Mouse (Mus musculus): ENCODE measurements at regions not wholly inside any gene's neighbourhood (a gene's known extent, or its start where the extent isn't known, plus 50 kb on each side); places are given as distances from the start of the nearest gene placed in this dataset.

GRCm38 (mm10) chr13:90371415-90372150, 282.2 kb upstream of the Xrcc4 start:
- no peak for DNase-seq (ENCODE audit: low read depth)

DNA sequence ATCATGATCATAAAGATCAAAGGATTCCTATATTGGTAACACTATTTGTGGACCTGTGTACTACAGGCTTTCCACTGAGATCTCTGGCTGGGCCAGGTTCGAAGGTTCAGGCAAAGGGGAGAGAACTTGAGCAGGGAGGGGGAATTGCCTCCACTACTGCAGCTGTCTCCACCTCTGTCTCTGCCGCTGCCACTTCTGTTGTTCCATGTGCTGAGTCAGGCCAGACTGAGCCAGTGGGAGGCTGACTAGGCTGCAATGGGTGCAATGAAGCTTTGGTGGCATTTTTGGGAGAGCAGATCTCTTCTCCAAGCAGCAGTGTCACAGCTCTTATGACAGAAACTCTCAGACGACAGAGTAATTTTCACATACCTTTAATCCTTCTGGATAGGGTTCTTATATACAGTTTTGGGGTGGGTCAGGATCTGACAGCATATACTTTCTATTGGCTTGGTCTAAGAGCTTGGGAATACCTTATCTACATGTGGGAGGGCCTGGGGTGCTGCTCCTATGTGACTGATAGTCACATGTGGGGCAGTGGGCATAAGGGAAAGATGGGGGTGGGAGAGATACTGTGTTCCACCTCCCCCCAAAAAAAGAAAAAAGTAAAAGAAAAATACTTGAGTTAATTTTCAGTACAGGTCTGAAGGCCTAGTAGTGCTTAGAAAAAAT, 281.5 kb upstream of the Xrcc4 start:
- DNase-seq (ENCODE audit: low read depth), result no peak

DNA sequence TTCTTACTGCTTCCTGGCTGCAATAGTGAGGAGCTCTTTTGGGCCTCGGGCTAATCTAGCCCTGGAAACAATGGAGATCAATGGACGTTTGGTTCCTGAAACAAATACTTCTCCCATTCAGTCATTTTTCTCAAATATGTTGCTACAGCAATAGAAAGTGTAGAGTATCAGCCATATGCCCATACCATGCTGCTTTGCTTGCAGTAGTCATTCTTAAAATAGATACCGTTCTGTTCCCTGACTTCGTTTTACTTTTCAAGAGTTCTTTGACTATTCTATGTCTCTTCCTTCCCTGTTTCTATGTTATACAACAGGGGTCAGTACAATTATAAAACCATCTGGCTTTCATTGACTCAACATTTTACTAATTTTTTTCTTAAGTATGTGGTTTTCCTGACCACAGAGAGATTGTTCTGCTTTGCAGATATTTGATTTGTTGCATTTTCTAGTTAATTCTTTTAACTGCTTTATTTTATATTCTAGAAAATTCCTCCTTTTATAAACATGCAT, 275.2 kb upstream of the Xrcc4 start:
- DNase-seq (ENCODE audit: low read depth), result no peak

DNA sequence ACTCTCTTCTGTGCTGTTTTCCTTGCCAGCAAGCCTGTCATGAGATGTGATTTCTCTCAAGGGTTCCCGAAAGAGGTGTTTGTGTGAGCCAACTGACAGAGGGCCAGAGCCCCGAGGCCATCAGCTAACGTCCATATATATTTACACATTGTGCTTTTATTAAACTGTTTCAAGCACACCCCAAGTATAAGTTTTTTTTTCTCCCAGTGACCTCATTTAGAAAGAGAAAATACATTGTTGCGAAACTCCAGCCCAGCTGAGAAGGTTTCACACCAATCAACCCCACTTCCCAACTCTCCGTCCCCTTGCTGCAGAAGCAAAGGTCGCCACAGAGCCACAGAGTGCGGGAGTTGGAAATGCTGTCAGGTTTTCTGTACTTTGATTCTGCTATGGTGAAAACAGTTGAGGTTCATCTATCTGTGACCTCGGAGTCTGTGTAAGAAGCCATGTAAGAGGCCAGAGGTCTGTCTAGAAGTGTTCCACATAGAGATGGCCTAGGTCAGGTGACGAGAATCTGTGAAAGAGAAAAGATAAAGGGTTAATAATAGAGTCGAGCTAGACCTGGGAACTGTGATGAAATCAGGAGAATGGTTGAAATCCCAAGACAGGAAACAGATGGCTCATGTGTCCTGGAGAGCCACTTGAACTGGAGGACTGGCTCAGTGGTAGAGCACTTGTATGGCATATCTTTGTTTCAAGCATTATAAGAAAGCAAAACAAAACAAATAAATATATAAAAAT, 270.6 kb upstream of the Xrcc4 start:
- no peak for DNase-seq (ENCODE audit: low read depth)

- DNase-seq (ENCODE audit: low read depth), result no peak
Observed at GRCm38 (mm10) chr13:90358149-90358548, 268.7 kb upstream of the Xrcc4 start.

- DNase-seq (ENCODE audit: low read depth), result no peak
Observed at GRCm38 (mm10) chr13:90355602-90356001, 266.2 kb upstream of the Xrcc4 start.

- no peak for DNase-seq (ENCODE audit: low read depth)
Observed at GRCm38 (mm10) chr13:90342823-90343222, 253.4 kb upstream of the Xrcc4 start.

DNA sequence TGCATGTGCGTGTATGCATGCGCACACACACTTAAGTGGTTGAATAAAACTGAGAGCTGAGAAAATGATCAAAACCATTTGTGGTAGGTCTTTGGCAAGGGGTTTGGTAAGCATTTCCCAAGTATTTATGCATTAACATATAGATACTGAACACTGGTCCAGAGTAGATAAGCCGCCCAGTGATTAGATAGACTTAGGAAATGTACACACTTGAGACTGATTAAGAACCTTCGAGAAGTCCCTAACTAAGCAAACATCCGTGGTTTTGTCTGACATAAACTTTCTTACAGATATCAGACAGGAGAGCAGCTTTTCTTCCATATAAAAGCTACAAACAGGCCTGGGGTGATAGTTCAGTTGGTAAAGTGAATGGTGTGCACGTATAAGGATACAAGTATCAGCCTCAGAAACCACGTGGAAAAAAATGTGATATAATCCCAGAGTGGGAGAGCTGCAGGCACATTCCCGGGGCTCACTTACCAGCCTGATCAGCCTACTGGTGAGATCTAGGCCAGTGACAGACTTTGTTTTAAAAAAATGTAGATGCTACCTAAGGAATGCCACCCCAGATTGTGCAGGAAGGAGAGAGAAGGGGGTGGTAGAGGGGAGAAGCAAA, 252.3 kb upstream of the Xrcc4 start:
- no peak for DNase-seq (ENCODE audit: low read depth)

GRCm38 (mm10) chr13:90340647-90341160, 251.3 kb upstream of the Xrcc4 start:
- no peak for DNase-seq (ENCODE audit: low read depth)

DNA sequence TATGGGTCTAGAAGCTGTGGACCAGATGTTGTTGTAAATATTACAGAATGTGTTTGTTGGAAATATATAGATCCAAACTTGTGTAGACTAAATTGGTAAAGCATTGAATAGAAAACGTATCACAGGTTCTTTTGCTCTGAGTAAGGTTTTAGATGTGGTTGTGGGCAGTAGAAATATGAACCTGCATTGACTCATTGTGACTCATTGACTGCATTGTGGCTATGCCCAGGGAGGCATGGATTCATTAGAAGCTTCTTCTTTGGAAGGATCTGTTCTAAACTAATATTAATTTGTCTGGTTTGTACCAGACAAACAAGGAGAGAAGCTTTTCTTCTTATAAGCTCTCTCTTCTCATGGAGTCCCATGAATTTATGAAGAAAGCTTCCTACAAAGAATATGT, 248.2 kb upstream of the Xrcc4 start:
- no peak for DNase-seq (ENCODE audit: low read depth)

- no peak for DNase-seq (ENCODE audit: low read depth)
Observed at GRCm38 (mm10) chr13:90335741-90336037, 246.3 kb upstream of the Xrcc4 start.

- DNase-seq (ENCODE audit: low read depth), result no peak
Observed at GRCm38 (mm10) chr13:90334934-90335740, 245.7 kb upstream of the Xrcc4 start.

- DNase-seq (ENCODE audit: low read depth), result no peak
Observed at GRCm38 (mm10) chr13:90334286-90334685, 244.9 kb upstream of the Xrcc4 start.

DNA sequence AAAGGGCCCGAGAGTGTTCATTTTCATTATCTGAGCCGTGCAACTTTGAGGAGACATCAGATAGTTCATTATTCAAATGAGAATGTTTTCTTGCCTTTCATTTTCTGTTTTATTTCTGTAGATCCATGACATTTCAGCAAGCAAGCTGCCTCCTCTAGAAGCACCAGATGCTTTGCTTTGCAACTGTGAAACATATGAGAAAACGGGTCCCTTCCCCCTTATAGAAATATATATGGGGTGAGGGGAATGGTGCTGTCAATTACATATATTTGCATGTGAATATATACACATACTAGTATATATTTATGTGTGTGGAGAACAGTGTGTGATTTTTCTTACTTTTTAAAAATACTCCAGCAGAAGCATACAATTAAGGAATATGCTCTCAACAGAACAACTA, 235.8 kb upstream of the Xrcc4 start:
- DNase-seq (ENCODE audit: low read depth), result no peak

DNA sequence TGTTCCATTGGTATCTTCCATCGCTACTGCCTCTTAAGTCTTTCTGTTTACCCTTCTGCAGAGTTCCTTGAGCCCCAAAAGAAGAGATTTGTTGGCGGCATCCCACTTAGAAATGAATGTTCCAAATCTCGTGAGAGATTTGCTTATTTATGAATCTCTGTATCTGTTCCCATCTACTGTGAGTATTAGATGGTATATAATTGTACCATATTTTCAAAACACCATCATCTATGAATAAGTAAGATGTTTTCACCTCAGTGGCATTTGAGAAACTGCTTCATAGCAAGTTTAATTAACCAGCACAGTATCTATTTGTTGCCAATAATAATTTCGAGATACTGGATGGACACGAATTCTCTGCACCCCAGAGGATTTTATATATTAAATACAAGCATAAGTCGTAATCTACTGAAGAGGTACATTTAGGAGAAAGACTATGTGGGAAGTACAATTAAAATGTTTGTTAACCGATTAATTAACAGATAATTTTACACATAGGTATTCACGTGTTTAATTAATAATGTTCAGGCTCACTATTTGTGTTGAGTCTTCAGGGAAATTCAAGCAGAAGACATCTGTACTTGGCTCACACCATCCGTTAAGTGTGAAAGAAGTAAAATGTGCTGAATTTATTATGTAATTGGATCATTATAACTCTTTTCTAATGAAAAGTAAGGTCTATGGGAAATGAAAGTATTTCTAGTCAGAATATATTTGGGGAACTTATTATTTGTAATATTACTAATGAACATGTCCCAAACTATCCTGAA, 224.0 kb upstream of the Xrcc4 start:
- no peak for DNase-seq (ENCODE audit: low read depth)

GRCm38 (mm10) chr13:90310482-90310881, 221.1 kb upstream of the Xrcc4 start:
- DNase-seq (ENCODE audit: low read depth), result no peak

DNA sequence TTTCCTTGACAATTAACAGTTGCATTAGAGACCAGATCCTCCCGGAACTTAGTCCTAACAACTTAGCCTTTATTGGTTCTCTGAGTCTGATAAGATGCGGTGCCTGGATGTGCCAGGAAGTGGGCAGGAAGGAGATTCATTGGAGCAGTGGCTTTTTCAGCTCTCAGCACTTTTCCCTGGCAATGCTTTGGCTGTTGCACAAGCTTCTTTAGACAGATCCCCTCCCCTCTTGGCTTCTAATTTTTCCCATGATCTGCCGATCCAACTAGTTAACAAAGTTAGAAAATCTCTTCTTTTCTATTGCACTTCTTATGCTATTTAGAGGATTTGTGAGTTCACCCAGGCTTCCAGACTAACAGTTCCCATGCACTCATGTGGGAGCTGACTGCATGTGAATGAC, 211.1 kb upstream of the Xrcc4 start:
- DNase-seq (ENCODE audit: low read depth), result no peak

GRCm38 (mm10) chr13:90294648-90295007, 205.2 kb upstream of the Xrcc4 start:
- DNase-seq (ENCODE audit: low read depth), result no peak

DNA sequence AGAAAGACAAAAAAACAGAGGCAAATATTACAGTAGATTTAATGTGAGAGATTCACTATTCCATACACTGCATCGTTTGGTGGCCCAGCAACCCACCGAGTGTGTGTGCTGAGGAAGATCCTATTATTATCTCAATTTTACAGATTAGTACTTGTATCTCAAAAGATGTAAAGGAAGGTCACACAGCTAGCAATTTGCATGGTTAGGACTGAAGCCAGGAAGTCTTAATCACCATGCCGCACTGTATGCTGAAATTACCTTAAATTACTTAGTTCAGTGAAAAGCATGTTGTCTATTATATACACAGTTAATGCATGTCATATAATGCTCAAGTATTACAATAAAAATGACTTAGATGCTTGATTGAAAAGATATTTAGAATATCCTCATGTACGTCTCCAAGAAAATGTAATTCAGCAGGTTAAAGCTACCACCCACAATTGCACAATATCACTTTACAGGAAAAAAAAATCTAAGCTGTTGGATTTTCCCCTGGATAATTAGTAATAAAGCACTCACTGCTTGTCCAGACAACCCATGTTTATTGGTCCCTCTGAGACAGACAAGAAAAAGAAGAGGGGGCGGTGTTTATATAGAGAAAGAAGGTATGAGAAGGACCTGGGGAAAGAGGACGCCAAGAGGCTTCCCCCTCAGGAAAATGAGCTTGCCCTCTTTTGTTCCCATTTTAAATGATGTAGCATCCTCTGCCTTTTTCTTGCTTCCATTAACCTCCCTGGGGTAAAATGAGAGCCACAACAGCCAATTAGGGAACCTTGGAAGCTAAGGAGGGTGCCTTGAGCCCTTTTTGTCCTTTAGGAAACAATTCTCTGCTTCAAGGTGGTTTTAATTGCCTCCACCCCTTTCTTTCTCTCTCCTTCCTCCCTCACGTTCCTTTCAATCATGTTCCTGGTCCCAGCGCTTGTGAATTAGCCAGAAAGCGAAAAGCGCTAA, 204.6 kb upstream of the Xrcc4 start:
- no peak for DNase-seq (ENCODE audit: low read depth)

DNA sequence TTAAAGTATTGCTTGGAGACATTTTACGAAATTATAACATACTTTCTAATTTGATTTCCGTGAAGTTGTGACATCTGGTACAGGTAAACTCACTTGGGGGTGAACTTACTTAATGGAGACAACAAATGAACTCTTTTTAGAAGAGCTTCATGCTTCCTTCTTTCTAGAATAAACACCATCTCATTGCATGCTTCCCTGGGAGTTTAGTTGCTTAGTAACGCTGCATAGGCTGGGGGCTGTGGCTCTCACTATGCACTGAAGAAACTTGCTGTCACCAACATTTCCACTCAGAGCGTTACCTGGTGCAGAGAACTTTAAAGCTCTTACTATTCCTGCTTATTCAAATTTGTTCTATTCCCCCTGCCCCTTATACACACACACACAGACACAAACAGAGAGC, 203.5 kb upstream of the Xrcc4 start:
- no peak for DNase-seq (ENCODE audit: low read depth)

All from c-Kit-positive CD71-negative TER-119-negative erythroid progenitor cells, embryonic 14.5 days (primary cell).